Mouse (Mus musculus) intestine, embryonic 14.5 days (tissue): ENCODE results near the gene Lrrc9. TPM values are rescaled to one million over a fixed set of nuclear protein-coding genes. Genes with fewer than 3 reads are reported as not detected.

ENCODE experiments used
- microRNA-seq: library from miRNA; unstranded; fragments of <30 nt; microRNA quantifications from one replicate; pipeline ENCODE4, GENCODE M21; 2016
- polyA plus RNA-seq: library from polyadenylated mRNA; unstranded; fragments of >200 nt; fragmentation: Nextera tagmentation; extraction: Ambion mirVana; gene quantifications from 2 replicates; pipeline ENCODE4 v1.2.1, GENCODE M21; 2014

Lrrc9 gene
- polyA plus RNA-seq, 1 experiment from 2014 or later: 0.83 TPM

Small RNA genes within 50 kb of the gene (microRNA-seq; reads per million reads assigned to microRNA genes)
- not detected for gene Gm44392

Other genes with a start within 250 kb of the Lrrc9 start
- 84.3 and 84.9 TPM in 2 replicates for gene Rtn1, start 32.8 kb upstream of the Lrrc9 start, polyA plus RNA-seq
- gene Pcnx4, start 94.5 kb downstream of the Lrrc9 start, polyA plus RNA-seq: 10.6 TPM in 2 replicates
- gene Gm4756, start 207.8 kb downstream of the Lrrc9 start, polyA plus RNA-seq: not detected in 2 replicates
- 24.7 and 26.3 TPM in 2 replicates for gene Dhrs7, start 223.0 kb downstream of the Lrrc9 start, polyA plus RNA-seq